Mouse (Mus musculus) intestine, embryonic 14.5 days (tissue): ENCODE results near the gene Gm10521. TPM values are rescaled to one million over a fixed set of nuclear protein-coding genes. Genes with fewer than 3 reads are reported as not detected.
"Not testable (repeated sequence)": the region's sequence is repeated elsewhere in the genome, so short reads cannot be mapped to it uniquely, and the experiment has no call there.

Experiments used
- ATAC-seq: fragments of 200-750 bp; cut with Nextera tagmentation; replicated peaks from 2 replicates; pipeline ENCODE4 v1.8.0; 2017; ENCODE audit warnings: low read depth, moderate number of reproducible peaks, moderate TSS enrichment, moderate library complexity; ENCODE audit not compliant: low FRiP score, low TSS enrichment
- DNase-seq: peaks from one replicate; pipeline ENCODE4 v3.0.0-alpha.2; 2018; ENCODE audit warnings: low spot score
- H3K27ac ChIP-seq: fragments of 300-500 bp; sonication (generic); 2 replicates; pipeline ENCODE4 v1.5.1; 2014; ENCODE audit warnings: low read depth, mild to moderate bottlenecking, control low read depth
- H3K27me3 ChIP-seq: fragments of 300-500 bp; sonication (generic); replicated peaks from 2 replicates; pipeline ENCODE4 v1.6.1; 2014; ENCODE audit warnings: low read length, control low read depth; ENCODE audit not compliant: control insufficient read depth, insufficient read depth
- H3K36me3 ChIP-seq: fragments of 300-500 bp; sonication (generic); 2 replicates; pipeline ENCODE4 v1.6.1; 2014; ENCODE audit warnings: low read length, control low read depth; ENCODE audit not compliant: control insufficient read depth, insufficient read depth
- H3K4me1 ChIP-seq: fragments of 300-500 bp; sonication (generic); replicated peaks from 2 replicates; pipeline ENCODE4 v1.6.1; 2014; ENCODE audit warnings: low read length, control low read depth, mixed read lengths; ENCODE audit not compliant: control insufficient read depth, insufficient read depth
- H3K4me2 ChIP-seq: fragments of 300-500 bp; sonication (generic); 2 replicates; pipeline ENCODE4 v1.6.1; 2014; ENCODE audit warnings: low read length
- H3K4me3 ChIP-seq: fragments of 300-500 bp; sonication (generic); 2 replicates; pipeline ENCODE4 v1.5.1; 2014; ENCODE audit warnings: low read depth, low read length, control low read depth, mixed read lengths
- H3K9ac ChIP-seq: fragments of 300-500 bp; sonication (generic); 2 replicates; pipeline ENCODE4 v1.6.1; 2014; ENCODE audit warnings: mild to moderate bottlenecking, low read length
- H3K9me3 ChIP-seq: fragments of 300-500 bp; sonication (generic); 2 replicates; pipeline ENCODE4 v1.6.1; 2016; ENCODE audit warnings: low read length, control low read depth; ENCODE audit not compliant: control insufficient read depth
- WGBS: fragments of 180-500 bp; shearing (Covaris S2); extraction: QIAGEN DNeasy Blood & Tissue Kit; methylation state at CpG from one replicate; pipeline ENCODE4 v1.1.7; 2014; 5-methylcytosine and 5-hydroxymethylcytosine counted together
- polyA plus RNA-seq: library from polyadenylated mRNA; unstranded; fragments of >200 nt; fragmentation: Nextera tagmentation; extraction: Ambion mirVana; gene quantifications from 2 replicates; pipeline ENCODE4 v1.2.1, GENCODE M21; 2014

Gm10521 gene
- not detected in 2 replicates for polyA plus RNA-seq

DNA sequence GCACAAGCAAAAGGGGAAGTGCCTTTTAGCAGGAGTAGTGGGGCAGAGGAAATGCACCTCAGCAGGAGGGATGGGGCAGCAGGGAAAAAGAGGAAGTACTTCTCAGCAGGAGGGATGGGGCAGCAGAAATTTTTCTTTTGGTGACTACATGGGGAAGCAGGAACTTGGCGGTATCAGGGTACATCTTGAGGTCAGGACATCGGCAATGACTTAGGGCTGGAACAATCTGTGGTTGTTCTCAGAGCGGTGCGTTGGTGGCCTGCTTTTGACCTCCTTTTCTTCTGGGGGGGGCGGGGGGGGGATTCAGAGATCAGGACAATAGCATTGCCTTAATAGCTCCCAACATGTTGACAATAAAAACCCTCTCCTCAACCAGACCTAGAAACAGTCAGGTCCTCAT is at the start of gene Gm10521:
Gene Gm10521 (plus strand): TSS at position 301 of the 400 bp plus-strand sequence.
- ATAC-seq, DNase-seq, H3K36me3 ChIP-seq, H3K4me2 ChIP-seq, H3K4me3 ChIP-seq, H3K9ac ChIP-seq, H3K4me1 ChIP-seq, H3K27ac ChIP-seq, H3K9me3 ChIP-seq, H3K27me3 ChIP-seq: not testable (repeated sequence)
- WGBS = 75% methylated on average over 5 of the region's 5 CpGs

DNA sequence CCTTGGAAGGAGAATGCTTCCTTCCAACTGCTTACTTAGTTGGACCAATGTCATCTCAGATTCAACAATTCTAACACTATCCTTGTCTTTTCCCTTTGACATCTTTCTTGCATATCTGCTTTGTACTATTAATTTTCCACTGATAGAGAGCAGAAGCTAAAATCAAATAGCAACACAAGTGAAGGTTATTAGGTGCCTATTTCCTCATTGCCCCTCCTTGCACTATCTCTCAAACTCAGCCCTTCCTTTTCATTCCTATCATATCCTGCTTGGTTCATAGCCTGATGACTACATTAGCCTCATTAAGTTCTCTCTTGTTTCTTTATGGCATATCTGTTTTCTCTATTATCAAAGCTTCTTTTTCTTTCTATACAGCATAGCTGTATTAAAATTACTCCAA is 47.3 kb upstream of the Gm10521 start:
- Histone ChIP-seq H3K9me3 (no peaks in the 10 kb centered on the region), H3K36me3 (no peaks in the 10 kb centered on the region), H3K27ac (no peak overlapping the region), H3K4me1 (no peaks in the 10 kb centered on the region), H3K27me3 (no peaks in the 10 kb centered on the region), H3K4me2 (no peak overlapping the region), H3K9ac (no peak overlapping the region), H3K4me3 (no peak overlapping the region)
- DNase-seq = no peak
- ATAC-seq = no peak

DNA sequence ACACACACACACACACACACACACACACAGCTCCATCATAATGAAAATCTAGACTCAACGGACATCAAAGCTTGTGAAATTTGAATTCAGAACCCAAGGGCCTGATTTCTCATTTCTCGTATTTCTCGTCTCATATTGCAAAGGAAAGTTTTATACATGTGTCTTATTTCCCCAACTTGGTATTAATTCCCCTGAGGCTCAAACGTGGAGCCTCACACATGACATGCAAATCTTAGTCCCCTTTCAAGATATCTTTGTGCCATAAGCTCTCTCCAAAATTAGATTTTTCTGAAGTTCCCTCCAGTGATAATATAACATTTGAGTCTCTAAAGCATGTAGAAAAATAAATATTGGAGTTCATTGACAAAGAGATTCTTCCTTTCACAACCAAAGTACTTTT is 46.7 kb upstream of the Gm10521 start:
- no peaks in the 10 kb centered on the region for H3K36me3 ChIP-seq
- H3K27me3 ChIP-seq = no peaks in the 10 kb centered on the region
- WGBS = 84% methylated on average over 4 of the region's 4 CpGs
- no peak overlapping the region for H3K4me2 ChIP-seq
- no peak overlapping the region for H3K27ac ChIP-seq
- no peaks in the 10 kb centered on the region for H3K9me3 ChIP-seq
- no peaks in the 10 kb centered on the region for H3K4me1 ChIP-seq
- H3K4me3 ChIP-seq = no peak overlapping the region
- no peak overlapping the region for H3K9ac ChIP-seq
- DNase-seq = no peak
- ATAC-seq = no peak

DNA sequence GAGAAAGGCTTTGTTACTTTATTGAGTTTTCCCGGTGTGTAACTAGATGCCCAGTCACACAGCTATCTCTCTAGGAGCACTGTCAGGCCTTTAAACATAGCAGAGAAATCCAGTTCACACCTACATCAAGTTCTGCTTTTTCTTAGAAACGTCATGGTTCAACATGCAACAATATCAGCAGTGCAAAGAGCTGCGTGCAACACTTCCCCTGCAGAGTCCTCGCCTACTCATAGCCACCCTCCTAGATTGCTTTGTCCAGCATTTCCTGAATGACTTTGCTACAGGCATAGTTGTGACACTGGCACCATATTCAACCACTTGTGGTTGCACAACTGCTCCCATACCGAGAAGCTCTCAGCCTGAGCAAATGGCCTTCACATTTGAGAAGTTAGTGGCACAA is 46.0 kb upstream of the Gm10521 start:
- Histone ChIP-seq H3K27me3 (no peaks in the 10 kb centered on the region), H3K4me1 (no peaks in the 10 kb centered on the region), H3K4me3 (no peak overlapping the region), H3K9me3 (no peaks in the 10 kb centered on the region), H3K36me3 (no peaks in the 10 kb centered on the region), H3K27ac (no peak overlapping the region), H3K4me2 (no peak overlapping the region), H3K9ac (no peak overlapping the region)
- 87% methylated on average over 5 of the region's 5 CpGs for WGBS
- DNase-seq (no peak), ATAC-seq (no peak)

DNA sequence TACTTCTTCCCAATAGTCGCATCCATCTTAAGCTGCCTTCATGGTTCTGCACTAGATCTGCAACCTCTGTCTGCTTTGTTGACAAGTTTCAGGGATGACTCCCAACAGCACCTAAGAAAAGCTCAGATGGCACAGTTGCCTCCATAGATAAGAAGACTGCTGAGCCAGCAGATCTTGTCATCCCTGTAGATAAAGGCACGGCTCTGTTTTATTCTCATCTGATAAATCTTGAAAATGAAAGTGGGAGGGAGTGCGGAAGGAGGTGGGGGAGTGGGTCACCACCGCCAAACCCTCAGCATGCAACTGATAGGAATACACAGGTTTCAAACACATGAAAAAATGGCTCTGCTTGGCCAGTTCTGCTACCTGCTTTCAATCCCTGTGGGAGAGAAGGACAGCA is 30.0 kb upstream of the Gm10521 start:
- Histone ChIP-seq H3K9ac (no peak overlapping the region), H3K36me3 (no peaks in the 10 kb centered on the region), H3K27me3 (no peaks in the 10 kb centered on the region), H3K4me2 (no peak overlapping the region), H3K4me1 (no peaks in the 10 kb centered on the region), H3K9me3 (no peaks in the 10 kb centered on the region), H3K27ac (no peak overlapping the region), H3K4me3 (no peak overlapping the region)
- DNase-seq = no peak
- ATAC-seq = no peak
- WGBS = 77% methylated on average over 4 of the region's 4 CpGs

DNA sequence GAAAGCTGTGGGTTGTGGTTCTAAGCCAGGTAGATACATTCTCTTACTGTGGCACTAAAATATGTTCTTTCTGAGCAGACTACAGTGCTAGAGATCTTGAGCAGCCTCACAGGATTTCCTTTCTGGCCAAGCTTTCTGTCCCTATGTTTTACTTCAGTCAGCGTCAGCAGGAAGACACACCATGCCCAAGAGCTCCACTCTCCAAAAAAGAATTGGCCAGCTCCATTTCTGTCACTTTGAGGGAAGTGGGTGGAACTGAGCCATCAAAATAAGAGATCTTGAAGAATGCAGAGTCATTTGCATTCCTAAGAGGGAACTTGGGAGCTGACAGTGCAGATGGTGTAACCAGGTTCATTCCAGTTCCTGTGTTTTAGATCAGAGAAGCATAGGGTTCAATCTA is 8.5 kb upstream of the Gm10521 start:
- no peaks in the 10 kb centered on the region for H3K4me1 ChIP-seq
- H3K9ac ChIP-seq = no peak overlapping the region
- no peak overlapping the region for H3K4me2 ChIP-seq
- H3K27me3 ChIP-seq = no peaks in the 10 kb centered on the region
- DNase-seq (no peak), ATAC-seq (no peak)
- no peaks in the 10 kb centered on the region for H3K36me3 ChIP-seq
- 88% methylated on average over 1 of the region's 1 CpGs for WGBS
- no peak overlapping the region for H3K4me3 ChIP-seq
- no peaks in the 10 kb centered on the region for H3K9me3 ChIP-seq
- H3K27ac ChIP-seq = no peak overlapping the region

DNA sequence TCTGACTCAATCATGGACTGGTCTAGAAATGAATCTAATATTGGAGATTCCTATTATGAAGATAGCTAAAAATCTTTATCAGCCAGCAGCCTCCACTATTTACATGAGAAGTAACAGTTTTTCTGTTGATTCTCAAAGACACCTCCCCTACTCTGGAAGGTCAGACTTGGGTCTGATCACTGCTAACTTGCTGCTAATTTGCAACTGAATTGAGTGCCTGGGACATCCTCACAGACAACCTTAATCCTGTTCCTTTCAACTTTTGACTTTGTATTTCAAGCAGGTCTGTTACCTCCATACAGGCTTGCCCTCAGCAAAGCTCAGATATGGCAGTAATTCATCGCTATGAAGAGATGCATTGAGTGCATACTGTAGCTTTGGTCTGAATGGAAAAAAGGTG is 8.5 kb downstream of the Gm10521 start:
- WGBS = 91% methylated on average over 1 of the region's 1 CpGs
- ATAC-seq = no peak
- DNase-seq = no peak
- Histone ChIP-seq H3K4me2 (no peak overlapping the region), H3K36me3 (no peaks in the 10 kb centered on the region), H3K9ac (no peak overlapping the region), H3K27me3 (no peaks in the 10 kb centered on the region), H3K4me3 (no peak overlapping the region), H3K27ac (no peak overlapping the region), H3K4me1 (no peaks in the 10 kb centered on the region), H3K9me3 (no peaks in the 10 kb centered on the region)

DNA sequence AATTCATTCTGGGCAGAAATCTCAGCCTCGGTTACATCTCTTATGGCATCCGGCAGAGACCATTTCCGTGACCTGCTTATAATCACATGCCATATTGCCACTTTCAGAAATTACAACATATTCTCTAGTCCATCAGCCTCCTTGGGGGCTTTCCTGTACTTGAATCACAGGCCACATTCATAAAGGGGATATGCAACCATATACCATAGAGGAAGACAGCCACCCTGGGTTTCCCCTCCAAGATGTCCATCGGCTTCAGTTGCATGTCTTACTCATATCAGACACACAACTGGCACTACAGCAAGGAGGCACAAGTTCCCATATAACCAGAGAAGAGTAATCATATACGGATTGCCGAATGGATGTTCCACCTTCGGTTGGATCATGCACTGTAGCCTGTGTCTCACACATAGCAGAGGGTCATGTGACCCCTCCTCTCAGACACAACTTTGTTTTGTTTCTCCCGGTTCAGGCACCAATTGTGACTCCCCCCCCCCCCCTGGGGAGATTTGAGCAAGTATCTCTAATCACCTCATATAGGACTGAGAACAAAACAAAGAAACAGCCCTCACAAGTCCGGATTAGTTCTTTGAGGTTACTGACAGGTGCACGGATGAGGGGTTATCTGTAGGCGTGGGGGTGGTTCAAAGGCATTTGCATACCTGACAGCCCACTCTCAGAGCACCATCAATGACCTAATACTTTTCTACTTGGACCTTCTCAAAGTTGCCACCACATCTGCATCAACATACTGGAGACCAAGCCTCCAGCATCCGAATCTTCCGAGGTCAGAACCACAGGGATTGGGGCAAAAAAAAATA is 20.4 kb downstream of the Gm10521 start:
- Histone ChIP-seq H3K4me2 (no peak overlapping the region), H3K27ac (no peak overlapping the region), H3K4me3 (no peak overlapping the region), H3K9me3 (no peaks in the 10 kb centered on the region), H3K27me3 (no peaks in the 10 kb centered on the region), H3K36me3 (no peaks in the 10 kb centered on the region), H3K9ac (no peak overlapping the region), H3K4me1 (no peaks in the 10 kb centered on the region)
- ATAC-seq = no peak
- DNase-seq = no peak
- WGBS = 77% methylated on average over 13 of the region's 13 CpGs
